Mouse (Mus musculus): ENCODE results near the gene Mettl7a1.
A peak's percentile ranks its signal among the peaks of the same experiment; 100 is the strongest.
"Not testable (repeated sequence)": the region's sequence is repeated elsewhere in the genome, so short reads cannot be mapped to it uniquely, and the experiment has no call there.

Mettl7a1 gene

DNA sequence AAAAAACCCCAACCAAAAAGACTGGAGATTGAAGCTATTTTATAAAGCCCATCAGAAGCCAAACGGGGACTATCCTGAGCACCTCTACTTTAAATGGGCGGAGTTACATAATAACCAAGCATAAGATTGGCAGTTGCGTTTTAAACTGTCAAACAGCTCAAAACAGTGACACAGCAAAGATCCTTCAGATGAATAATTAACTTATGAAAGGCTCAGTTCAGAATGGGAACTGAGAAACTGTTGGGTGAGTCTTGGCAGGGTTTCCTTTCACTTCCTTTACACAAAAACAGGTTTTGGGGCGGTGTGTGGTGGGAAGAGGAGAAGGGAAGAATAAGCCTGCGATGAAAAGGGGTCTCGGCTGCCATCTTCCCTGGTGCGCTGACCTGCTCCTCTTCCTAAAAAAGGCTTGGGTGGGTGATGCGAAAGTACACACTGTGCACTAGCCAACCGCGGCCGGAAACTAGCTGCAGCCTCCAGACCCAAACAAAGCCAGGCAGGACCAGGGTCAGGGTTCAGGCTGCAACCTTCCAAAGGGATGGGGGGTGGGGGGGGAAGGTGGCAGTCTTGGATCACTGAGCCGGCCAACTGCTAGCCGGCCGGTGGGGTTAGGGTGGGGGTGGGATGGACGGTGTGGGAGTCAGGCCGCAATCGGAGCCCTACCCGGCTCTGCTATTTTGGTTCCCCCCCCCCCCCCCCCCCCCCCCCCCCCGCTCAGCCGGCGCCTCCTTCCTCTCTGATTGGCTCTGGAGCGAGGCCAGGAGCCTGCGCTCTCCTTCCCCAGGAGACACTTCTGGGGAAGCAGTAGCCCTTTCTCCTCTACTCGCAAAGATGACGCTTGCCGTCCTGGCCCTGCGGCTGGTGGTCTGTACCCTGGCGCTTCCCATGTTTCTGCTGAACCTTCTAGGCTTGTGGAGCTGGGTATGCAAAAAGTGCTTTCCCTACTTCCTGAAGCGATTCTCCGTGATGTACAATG lies at the start of gene Mettl7a1:
TSS of gene Mettl7a1 (plus strand) at position 122 of the 973 bp plus-strand sequence.
- peak; percentile 86 to 91 for DNase-seq

- DNase-seq, result no peak
Observed at GRCm38 (mm10) chr15:100256386-100256785, 47.6 kb upstream of the Mettl7a1 start.

GRCm38 (mm10) chr15:100257305-100257704 lies 46.6 kb upstream of the Mettl7a1 start:
- DNase-seq, result no peak

- no peak for DNase-seq
Observed at GRCm38 (mm10) chr15:100258646-100259425, 45.1 kb upstream of the Mettl7a1 start.

GRCm38 (mm10) chr15:100260351-100260750 lies 43.6 kb upstream of the Mettl7a1 start:
- DNase-seq, result not testable (repeated sequence)

DNA sequence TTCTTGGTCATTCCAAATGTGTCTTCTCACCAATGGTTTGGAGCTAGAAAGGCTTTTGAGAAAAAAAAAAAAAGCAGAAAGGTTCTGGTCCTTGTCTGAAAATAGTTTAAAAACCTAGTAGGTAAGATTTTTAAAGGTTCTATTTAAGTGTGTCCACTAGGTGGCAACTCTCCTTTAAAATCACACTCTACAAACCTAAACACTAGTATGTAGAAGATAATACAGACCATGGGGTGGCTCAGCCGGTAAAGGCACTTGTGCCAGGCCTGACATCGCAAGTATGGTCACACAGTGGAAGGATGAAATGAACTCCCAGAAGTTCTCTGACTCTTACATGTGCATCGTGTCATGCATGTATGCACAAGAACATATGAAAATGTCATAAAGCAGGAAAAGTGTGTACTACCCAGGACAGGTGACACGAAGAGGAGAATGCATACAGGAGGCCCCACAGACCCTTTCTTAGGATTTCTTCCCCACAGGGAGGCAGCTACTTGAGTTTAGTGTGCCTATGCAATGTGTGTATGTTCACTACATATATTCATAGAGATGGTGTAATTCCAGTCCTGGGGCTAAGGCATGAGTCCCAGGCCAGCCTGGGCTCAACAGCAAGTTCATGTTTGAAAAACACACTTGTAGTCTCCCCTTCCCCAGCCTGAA lies 40.6 kb upstream of the Mettl7a1 start:
- peak; percentile 10 to 31 for DNase-seq

GRCm38 (mm10) chr15:100265586-100266325 lies 38.2 kb upstream of the Mettl7a1 start:
- DNase-seq, result no peak

- no peak for DNase-seq
Observed at GRCm38 (mm10) chr15:100268916-100269315, 35.0 kb upstream of the Mettl7a1 start.

DNA sequence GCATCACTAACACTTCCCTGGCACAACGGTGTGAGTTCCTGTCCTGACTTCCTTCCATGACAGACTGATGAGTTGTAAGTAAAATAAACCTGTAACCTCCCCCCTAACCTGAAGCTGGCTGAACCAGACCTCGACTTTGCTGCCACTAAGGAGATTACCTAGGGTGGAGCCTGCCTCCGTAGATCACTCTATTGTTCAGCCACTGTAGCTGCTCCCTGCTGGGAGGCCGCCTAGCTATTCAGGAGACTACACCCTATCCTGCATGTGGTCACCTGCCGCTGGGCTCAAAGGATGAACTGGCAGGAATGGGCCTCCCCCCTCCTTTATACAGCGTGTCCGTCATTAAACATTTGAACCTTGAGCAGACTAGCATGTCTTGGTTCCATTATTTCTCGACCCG lies 34.2 kb upstream of the Mettl7a1 start:
- DNase-seq, result peak in 1 of 2 experiments; percentile 10

DNA sequence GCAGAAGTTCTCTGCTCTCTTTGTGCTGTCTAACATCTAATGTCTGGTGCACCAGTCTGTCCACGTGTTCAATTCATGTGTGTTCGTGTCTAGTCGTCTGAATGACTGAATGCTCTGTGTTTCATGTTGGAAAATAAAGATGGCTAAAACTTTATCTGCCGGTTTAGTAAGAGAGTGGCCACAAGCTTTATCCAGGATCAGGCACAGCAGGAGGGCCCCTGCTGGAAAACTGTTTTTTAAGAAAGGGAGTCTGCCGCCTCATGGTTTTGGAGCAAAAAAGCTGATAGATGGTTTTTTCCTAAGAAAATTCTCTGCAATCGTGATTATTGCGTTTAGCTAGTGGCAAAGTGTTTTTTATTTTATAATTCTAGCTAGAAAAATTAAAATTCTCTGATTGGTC lies 33.3 kb upstream of the Mettl7a1 start:
- not testable (repeated sequence) for DNase-seq

DNA sequence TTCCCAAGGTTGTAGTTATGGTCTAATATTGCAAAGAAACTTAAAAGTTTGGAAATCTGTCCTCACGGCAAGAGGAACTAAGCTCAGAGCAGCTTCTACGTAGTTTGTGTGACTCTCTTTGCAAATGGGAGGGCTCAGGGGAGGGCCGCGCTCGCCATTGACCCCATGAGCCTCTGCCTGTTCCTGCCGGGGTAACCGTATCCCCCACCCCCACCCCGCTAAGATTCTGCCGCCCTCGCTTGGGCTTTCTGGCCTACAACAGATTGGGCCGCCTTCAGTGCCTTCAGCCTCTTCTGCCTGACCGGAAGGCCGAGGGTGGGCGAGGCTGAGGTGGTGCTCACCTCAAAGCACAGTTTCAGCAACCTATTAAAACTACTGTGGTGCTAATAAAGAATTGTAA lies 32.5 kb upstream of the Mettl7a1 start:
- DNase-seq, result no peak

GRCm38 (mm10) chr15:100273791-100274308 lies 30.1 kb upstream of the Mettl7a1 start:
- DNase-seq, result not testable (repeated sequence)

- no peak for DNase-seq
Observed at GRCm38 (mm10) chr15:100274790-100275559, 29.0 kb upstream of the Mettl7a1 start.

- no peak for DNase-seq
Observed at GRCm38 (mm10) chr15:100276403-100276802, 27.5 kb upstream of the Mettl7a1 start.

DNA sequence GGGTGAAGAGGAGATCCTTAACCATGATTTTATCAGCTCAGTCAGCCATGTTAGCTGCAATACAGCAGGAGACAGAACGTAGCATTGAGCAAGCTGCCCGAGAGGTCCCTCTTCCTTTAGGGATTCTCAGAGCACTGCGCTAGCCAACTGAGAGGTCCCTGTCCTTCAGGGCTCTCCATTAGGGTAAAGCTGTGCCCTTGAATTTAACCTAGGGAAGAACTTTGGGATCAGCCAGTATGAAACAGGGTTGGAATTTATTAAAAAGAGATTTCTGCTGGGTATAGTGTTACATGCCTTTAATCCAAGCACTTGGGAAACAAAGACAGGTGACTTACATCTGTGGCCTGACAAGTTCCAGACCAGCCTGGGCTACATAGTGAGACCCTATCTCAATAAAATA lies 26.4 kb upstream of the Mettl7a1 start:
- DNase-seq, result no peak

GRCm38 (mm10) chr15:100280626-100281025 lies 23.3 kb upstream of the Mettl7a1 start, which contains the start of gene Tmprss12:
Gene Tmprss12, plus strand, starts transcription at chr15:100280837.
- DNase-seq, result no peak

GRCm38 (mm10) chr15:100288980-100289379 lies 15.0 kb upstream of the Mettl7a1 start:
- DNase-seq, result no peak

DNA sequence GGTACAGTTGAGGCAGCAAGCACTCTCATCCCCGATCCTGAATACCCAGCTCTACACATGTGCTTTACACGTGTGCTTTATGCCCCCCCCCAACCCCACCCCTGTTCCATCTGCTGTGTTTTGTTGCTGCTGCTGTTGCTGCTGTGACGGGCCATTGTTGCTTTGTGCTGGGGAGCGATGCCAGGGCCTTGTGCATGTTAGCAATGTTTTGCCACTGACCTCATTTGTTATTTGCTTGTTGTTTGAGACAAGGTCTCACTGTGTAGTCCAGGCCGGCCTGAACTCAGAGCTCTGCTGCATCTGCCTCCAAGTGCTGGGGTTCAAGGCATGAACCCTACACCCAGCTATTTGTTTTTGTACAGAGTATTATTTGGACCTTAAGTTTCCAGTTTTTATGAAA lies 13.1 kb upstream of the Mettl7a1 start:
- DNase-seq, result no peak

DNA sequence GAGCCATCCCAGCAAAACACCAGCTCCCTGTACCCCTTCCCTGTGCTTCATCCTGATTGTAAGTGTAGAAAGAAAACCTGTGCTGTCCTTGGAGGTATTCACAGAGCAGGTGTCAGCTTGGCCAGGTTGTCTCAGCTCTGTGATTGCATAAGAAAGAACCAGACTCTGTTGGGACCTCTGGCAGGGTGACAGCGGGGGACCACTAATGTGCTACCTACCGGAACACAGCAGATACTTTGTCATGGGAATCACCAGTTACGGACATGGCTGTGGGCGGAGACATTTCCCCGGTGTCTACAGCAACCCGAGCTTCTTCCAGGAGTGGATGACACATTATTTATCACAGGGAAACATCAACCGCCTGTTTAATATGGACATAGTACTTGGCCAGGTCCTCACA lies 11.6 kb upstream of the Mettl7a1 start:
- peak in 1 of 2 experiments; percentile 7 for DNase-seq

GRCm38 (mm10) chr15:100297856-100298255 lies 6.1 kb upstream of the Mettl7a1 start:
- DNase-seq, result no peak

- no peak for DNase-seq
Observed at GRCm38 (mm10) chr15:100300499-100300898, 3.4 kb upstream of the Mettl7a1 start.

Data from kidney, postnatal 4 days (tissue).